Mouse (Mus musculus): ENCODE measurements around the gene Wdr72. TPM values are rescaled to one million over a fixed set of nuclear protein-coding genes. Genes with fewer than 3 reads are reported as not detected.

Gene Wdr72
- total and polyA plus RNA-seq, 2 experiments from 2014 or later, result 0.27 to 0.42 TPM

GRCm38 (mm10) chr9:74328821-74329220, 218.7 kb downstream of the Wdr72 start:
- no peak overlapping the region for H3K4me3 ChIP-seq (ENCODE audit: low read depth, low read length)
- TF ChIP-seq CTCF (IDR thresholded peaks at IDR 0.05), result no peak
- no peaks in the 10 kb centered on the region for H3K9me3 ChIP-seq (ENCODE audit: low read length)
- H3K4me2 ChIP-seq (ENCODE audit: low read depth, low read length, poor library complexity, severe bottlenecking), result no peak overlapping the region
- no peaks in the 10 kb centered on the region for H3K4me1 ChIP-seq (ENCODE audit: insufficient read depth, low read length)
- no peaks in the 10 kb centered on the region for H3K36me3 ChIP-seq (ENCODE audit: insufficient read depth, low read length)
- DNase-seq (ENCODE audit: low spot score) (no peak), ATAC-seq (ENCODE audit: low FRiP score) (no peak)
- no peak overlapping the region for H3K9ac ChIP-seq (replicated peaks; ENCODE audit: low read length, poor library complexity, severe bottlenecking)
- H3K27me3 ChIP-seq (ENCODE audit: insufficient read depth, low read length), result no peaks in the 10 kb centered on the region
- H3K27ac ChIP-seq (ENCODE audit: low read depth, low read length), result no peak overlapping the region
- WGBS, result 82% methylated on average over 5 of the region's 5 CpGs

DNA sequence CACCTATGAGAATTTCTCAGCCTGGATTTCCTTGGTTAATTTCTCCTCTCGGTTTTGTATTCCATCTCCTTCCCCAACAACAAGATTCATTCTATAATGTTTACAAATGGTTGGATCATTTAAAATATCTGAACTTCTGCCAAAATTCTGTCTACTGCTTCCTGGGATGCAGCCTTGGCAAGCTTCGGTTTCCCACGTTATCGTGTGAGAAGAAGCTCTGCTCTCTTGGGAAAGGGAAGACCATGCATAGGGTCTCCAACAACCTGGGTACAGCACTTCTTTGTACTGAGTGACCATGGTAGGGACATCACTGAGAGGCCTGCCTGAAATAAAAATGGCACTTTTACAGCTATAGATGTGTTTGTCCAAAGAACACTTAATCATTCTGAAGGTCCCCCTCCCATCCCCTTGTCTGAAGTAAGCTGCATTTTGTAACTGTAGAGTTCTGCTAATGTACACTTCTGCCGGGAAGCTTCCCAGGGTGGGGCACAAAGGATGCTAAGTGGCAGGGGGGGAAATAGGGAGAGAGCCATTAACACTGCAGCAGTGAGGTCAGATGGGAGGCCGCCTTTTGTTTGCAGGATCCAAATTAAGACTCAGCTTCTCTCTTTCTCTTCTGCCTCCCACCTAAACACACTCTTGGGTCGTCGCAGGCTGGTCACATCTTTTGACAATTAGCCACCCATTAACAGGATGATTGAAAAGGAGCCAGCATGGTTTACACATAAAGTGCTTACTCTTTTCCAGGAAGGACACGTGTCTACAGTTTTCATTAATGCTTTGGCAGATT, 220.7 kb downstream of the Wdr72 start:
- 43% methylated on average over 9 of the region's 9 CpGs for WGBS
- Histone ChIP-seq H3K4me2 (ENCODE audit: low read depth, low read length, poor library complexity, severe bottlenecking) (no peak overlapping the region), H3K9me3 (ENCODE audit: low read length) (no peaks in the 10 kb centered on the region), H3K36me3 (ENCODE audit: insufficient read depth, low read length) (no peaks in the 10 kb centered on the region), H3K27ac (ENCODE audit: low read depth, low read length) (no peak overlapping the region), H3K4me1 (ENCODE audit: insufficient read depth, low read length) (no peaks in the 10 kb centered on the region), H3K4me3 (ENCODE audit: low read depth, low read length) (no peak overlapping the region), H3K27me3 (ENCODE audit: insufficient read depth, low read length) (no peaks in the 10 kb centered on the region), H3K9ac (replicated peaks; ENCODE audit: low read length, poor library complexity, severe bottlenecking) (no peak overlapping the region)
- no peak for DNase-seq (ENCODE audit: low spot score)
- no peak for ATAC-seq (ENCODE audit: low FRiP score)
- TF ChIP-seq CTCF (IDR thresholded peaks at IDR 0.05), result no peak

DNA sequence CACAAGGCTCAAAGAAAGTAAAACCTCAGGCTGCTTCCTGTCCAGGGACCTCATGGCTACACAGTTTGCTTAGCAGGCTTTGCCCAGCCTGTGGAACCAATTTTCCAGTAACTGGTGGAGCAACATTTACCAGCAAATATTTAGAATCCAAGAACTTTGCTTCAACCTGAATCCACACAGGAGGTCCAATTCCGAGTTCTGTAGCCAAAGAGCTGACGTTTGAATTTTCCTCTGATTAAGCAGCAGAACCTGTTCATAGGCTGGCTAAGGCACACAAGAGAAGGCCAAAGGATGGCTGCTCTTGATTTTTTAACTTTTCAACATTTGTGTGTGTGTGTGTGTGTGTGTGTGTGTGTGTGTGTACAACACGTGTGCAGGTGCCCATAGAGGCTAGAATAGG, 222.2 kb downstream of the Wdr72 start:
- 86% methylated on average over 3 of the region's 3 CpGs for WGBS
- no peak overlapping the region for H3K9ac ChIP-seq (replicated peaks; ENCODE audit: low read length, poor library complexity, severe bottlenecking)
- H3K27ac ChIP-seq (ENCODE audit: low read depth, low read length), result no peak overlapping the region
- DNase-seq (ENCODE audit: low spot score) (no peak), ATAC-seq (ENCODE audit: low FRiP score) (no peak)
- no peak overlapping the region for H3K4me2 ChIP-seq (ENCODE audit: low read depth, low read length, poor library complexity, severe bottlenecking)
- H3K4me3 ChIP-seq (ENCODE audit: low read depth, low read length), result no peak overlapping the region
- no peaks in the 10 kb centered on the region for H3K4me1 ChIP-seq (ENCODE audit: insufficient read depth, low read length)
- no peaks in the 10 kb centered on the region for H3K27me3 ChIP-seq (ENCODE audit: insufficient read depth, low read length)
- no peaks in the 10 kb centered on the region for H3K9me3 ChIP-seq (ENCODE audit: low read length)
- H3K36me3 ChIP-seq (ENCODE audit: insufficient read depth, low read length), result no peaks in the 10 kb centered on the region
- TF ChIP-seq CTCF (IDR thresholded peaks at IDR 0.05), result no peak

Other genes starting within 250 kb of the Wdr72 start
- 15.3 and 19.4 TPM in 2 replicates for gene Unc13c, start 141.4 kb upstream of the Wdr72 start, total RNA-seq (2014; rRNA removed)
- 5.9 and 6.3 TPM in 2 replicates for gene Unc13c, start 141.4 kb upstream of the Wdr72 start, polyA plus RNA-seq (2015; fragmentation: Nextera tagmentation; extraction: Ambion mirVana)